Mouse (Mus musculus): Measurements from ENCODE around the gene Spta1. TPM values are rescaled to one million over a fixed set of nuclear protein-coding genes. Genes with fewer than 3 reads are reported as not detected.

Spta1 gene
- total RNA-seq, 2 experiments from 2014 or later, result 0.14 to 0.24 TPM

GRCm38 (mm10) chr1:174251961-174252360 lies 79.4 kb downstream of the Spta1 start, which contains the start of gene Olfr419:
Gene Olfr419, minus strand, starts transcription at chr1:174252061.
- no peak for DNase-seq (ENCODE audit: low spot score in 2 of 2)

- no peak for DNase-seq (ENCODE audit: low spot score in 2 of 2)
Measured at GRCm38 (mm10) chr1:174267816-174268215, 95.2 kb downstream of the Spta1 start.

- no peak for DNase-seq (ENCODE audit: low spot score in 2 of 2)
Measured at GRCm38 (mm10) chr1:174269162-174269561, 96.6 kb downstream of the Spta1 start.

GRCm38 (mm10) chr1:174270643-174271042 lies 98.1 kb downstream of the Spta1 start:
- DNase-seq (ENCODE audit: low spot score in 2 of 2), result no peak

Other genes starting within 250 kb of the Spta1 start
- 10 to 100 TPM; 21.9 TPM for gene Mndal, start 230.3 kb upstream of the Spta1 start, total RNA-seq (2021)
- gene Ifi203, start 230.1 kb upstream of the Spta1 start, total RNA-seq (2021), result 10 to 100 TPM; 10.2 to 11.9 TPM
- gene Ifi202b, start 190.0 kb upstream of the Spta1 start, total RNA-seq (2021), result not detected
- under 1 TPM; 0.35 to 0.43 TPM for gene Ifi205, start 141.0 kb upstream of the Spta1 start, total RNA-seq (2021)
- not detected for gene Olfr433, start 132.1 kb upstream of the Spta1 start, total RNA-seq (2021)
- not detected for gene Olfr432, start 123.6 kb upstream of the Spta1 start, total RNA-seq (2021)
- not detected for gene Olfr430, start 106.2 kb upstream of the Spta1 start, total RNA-seq (2021)
- gene Olfr429, start 88.4 kb upstream of the Spta1 start, total RNA-seq (2021), result not detected
- gene Olfr427, start 75.9 kb upstream of the Spta1 start, total RNA-seq (2021), result not detected
- not detected for gene Olfr231, start 51.6 kb upstream of the Spta1 start, total RNA-seq (2021)
- gene Olfr424, start 41.3 kb upstream of the Spta1 start, total RNA-seq (2021), result not detected
- not detected for gene Olfr420, start 17.1 kb upstream of the Spta1 start, total RNA-seq (2021)
- not detected for gene Olfr419, start 79.3 kb downstream of the Spta1 start, total RNA-seq (2021)
- not detected for gene Mptx1, start 157.7 kb downstream of the Spta1 start, total RNA-seq (2021)
- not detected for gene Olfr417, start 192.3 kb downstream of the Spta1 start, total RNA-seq (2021)
- gene Olfr248, start 218.3 kb downstream of the Spta1 start, total RNA-seq (2021), result not detected

Data from layer of hippocampus, postnatal 14 days (tissue).